Mouse (Mus musculus) thymus, postnatal 0 days (tissue): ENCODE measurements around the gene Adtrp. TPM values are rescaled to one million over a fixed set of nuclear protein-coding genes. Genes with fewer than 3 reads are reported as not detected.

Experiments used
- DNase-seq: peaks from one replicate; pipeline ENCODE4 v3.0.0-alpha.2; 2015; ENCODE audit warnings: low spot score
- polyA plus RNA-seq: library from polyadenylated mRNA; unstranded; fragments of >200 nt; fragmentation: Nextera tagmentation; extraction: Ambion mirVana; gene quantifications from 2 replicates; pipeline ENCODE4 v1.2.1, GENCODE M21; 2015

Gene Adtrp
- 0.37 and 0.64 TPM in 2 replicates for polyA plus RNA-seq

- no peak for DNase-seq
Measured at GRCm38 (mm10) chr13:41847516-41848126, at the start of gene Adtrp. TSS of gene Adtrp (minus strand) at chr13:41847684.

GRCm38 (mm10) chr13:41892016-41892415 lies 44.5 kb upstream of the Adtrp start:
- no peak for DNase-seq

GRCm38 (mm10) chr13:41890618-41891017 lies 43.1 kb upstream of the Adtrp start:
- DNase-seq = no peak

DNA sequence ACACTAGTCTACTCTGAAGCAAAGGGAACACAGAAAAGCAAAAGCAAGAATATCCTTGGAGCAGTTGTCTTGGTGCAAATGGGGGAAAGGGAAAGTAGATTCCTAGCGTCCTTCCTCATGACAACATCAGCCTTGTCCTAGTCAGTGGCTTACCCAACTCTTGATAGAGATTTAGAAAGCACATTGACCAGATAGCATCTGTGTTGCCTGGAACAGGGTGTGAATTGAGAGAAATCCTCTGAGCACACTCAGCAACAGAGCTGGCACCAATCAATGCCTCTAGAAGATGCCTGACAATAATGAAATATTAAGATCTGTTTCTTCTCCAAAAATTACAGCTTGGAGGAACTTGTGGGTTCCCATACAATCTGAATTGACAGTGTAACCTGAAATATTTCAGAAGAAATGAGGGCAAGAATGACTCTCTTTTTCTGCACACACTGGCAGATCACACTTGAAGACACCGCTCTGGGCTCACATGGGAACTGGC lies 42.7 kb upstream of the Adtrp start:
- DNase-seq = no peak

DNA sequence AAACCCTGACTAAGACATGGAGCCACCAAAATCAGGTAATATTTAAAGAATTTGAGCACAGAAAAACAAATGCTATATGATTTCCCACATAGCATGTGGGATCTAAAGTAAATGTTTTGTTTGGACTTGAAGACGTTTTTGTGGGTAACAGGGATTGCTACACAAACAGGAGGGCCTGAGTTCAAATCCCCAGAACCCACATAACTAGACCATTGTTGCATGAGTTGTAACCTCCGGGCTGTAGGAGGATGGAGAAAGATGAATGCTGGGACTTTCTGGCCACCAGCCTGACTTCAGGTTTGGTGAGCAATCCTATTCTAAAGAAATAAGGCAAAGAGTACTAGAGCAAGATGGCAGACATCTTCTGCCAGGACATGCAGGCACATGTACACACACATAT lies 41.2 kb upstream of the Adtrp start:
- no peak for DNase-seq

GRCm38 (mm10) chr13:41886120-41886519 lies 38.6 kb upstream of the Adtrp start:
- no peak for DNase-seq

GRCm38 (mm10) chr13:41883665-41884291 lies 36.3 kb upstream of the Adtrp start:
- DNase-seq = no peak

- no peak for DNase-seq
Measured at GRCm38 (mm10) chr13:41881201-41881600, 33.7 kb upstream of the Adtrp start.

DNA sequence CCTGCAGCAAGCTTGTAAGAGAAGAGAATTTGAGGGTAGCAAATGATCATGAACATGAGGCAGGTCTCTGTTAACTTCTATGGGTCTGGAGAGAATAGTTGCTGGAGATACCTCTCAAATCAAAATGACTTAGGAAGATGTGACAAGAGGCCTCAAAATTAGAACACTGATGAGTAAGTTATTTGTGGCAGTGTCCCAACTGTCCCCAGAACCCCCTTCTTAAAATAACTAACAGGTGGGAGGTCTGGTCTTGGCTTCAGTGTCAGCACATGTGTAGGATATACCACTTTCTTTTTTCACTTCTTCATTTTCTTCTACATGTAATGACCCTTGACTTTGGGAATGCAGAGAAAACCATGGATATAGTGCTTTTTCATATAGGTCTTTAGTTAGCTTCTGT lies 33.0 kb upstream of the Adtrp start:
- no peak for DNase-seq

- DNase-seq = no peak
Measured at GRCm38 (mm10) chr13:41872686-41873085, 25.2 kb upstream of the Adtrp start.

DNA sequence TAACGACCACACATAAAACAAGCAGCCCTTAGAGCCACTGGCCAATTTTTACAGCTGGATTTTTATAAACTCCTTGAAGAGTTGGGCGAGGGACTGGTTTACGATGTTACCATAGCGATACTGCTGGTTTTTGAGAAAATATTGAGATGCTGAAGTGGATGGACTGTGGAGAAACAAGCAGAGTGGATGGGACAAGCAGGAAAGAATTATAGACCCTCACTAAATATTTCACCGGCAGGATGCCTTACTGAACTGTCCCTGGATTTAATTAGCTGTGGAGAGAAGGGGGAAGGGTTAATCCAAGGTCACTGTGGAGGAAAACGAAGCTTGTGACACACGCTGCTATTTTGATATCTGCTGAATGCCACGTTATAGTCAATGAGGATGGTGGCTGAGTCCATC lies 24.7 kb upstream of the Adtrp start:
- no peak for DNase-seq

DNA sequence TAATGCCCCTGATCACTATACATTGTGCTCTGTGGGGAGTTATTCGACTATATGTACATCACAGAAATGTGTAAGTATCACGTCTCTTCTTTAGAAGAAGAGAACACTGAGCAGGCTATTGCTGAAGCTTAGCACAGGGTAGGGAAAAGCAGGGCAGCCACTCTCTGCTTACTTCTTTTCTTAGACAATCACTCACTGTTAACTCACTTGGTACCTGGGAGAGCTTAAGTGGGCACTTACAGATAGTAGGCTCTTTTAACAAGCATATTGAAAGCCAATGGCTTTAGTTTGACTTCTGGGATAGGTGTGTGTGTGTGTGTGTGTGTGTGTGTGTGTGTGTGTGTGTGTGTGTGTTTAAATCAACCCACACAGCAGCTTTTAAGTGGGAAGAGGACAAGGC lies 20.0 kb upstream of the Adtrp start:
- DNase-seq = no peak

DNA sequence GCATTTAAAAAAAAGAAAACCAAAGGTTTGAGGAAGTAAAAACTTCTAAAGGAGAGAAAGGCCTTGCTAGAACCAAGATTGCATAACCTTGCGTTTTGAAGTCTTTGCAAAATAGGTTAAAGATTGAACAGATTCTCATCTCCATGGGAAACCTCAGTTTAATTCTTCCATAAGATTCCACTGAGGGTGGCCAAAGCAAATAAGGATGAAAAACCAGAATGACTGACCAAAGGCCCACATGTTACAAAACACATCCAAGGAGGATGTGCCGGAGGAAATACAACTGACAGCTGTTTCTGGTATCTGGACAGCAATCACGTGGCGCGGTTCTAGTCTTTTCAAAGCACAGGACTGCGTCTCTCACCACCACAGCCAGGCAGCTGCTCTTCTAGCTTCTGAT lies 18.1 kb upstream of the Adtrp start:
- DNase-seq = no peak

- DNase-seq = no peak
Measured at GRCm38 (mm10) chr13:41865071-41865470, 17.6 kb upstream of the Adtrp start.

- DNase-seq = no peak
Measured at GRCm38 (mm10) chr13:41860603-41861405, 13.3 kb upstream of the Adtrp start.

GRCm38 (mm10) chr13:41855206-41856185 lies 8.0 kb upstream of the Adtrp start:
- no peak for DNase-seq

- DNase-seq = no peak
Measured at GRCm38 (mm10) chr13:41850727-41851378, 3.4 kb upstream of the Adtrp start.

- no peak for DNase-seq
Measured at GRCm38 (mm10) chr13:41846516-41846915, 968 bp downstream of the Adtrp start.

DNA sequence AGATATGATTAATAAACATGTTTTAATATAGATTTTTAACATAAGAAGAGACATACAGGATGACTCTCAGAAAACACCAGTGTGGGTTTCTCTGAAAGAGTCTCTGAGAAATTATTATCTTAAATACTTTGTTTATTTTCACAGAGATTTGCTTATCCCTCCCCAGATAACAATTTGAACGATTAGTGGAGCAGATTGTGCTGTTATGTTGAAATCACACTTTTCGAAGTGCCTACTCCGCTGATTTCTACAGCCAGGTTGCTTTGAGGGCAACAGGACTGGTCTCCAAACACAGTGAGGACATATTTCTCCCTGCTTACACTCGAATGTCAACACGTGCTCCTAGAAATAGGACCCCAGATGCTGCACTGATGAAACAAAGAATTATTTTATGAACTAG lies 2.5 kb downstream of the Adtrp start:
- no peak for DNase-seq

DNA sequence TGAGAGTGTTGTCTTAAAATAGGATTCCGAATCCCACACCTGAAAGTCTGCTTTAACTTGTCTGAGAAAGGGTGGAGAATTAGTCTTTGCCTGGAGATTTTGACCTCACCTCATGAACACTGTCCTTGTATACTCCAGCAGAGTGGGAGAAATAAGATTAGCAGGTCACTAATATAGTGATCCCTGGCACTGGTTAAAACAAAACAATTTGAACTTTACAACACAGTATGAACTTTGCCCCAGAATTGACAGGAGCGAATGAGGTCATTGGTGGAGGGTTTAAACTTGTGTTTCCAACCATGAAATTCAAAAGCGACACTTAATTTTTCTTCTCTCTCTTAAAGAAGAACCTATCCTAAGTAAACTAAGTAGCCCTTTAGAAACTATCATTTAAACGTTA lies 3.4 kb downstream of the Adtrp start:
- no peak for DNase-seq
